Mouse (Mus musculus) heart, embryonic 16.5 days (tissue): Measurements from ENCODE around the gene Xirp2. TPM values are rescaled to one million over a fixed set of nuclear protein-coding genes. Genes with fewer than 3 reads are reported as not detected.
"Not testable (repeated sequence)": the region's sequence is repeated elsewhere in the genome, so short reads cannot be mapped to it uniquely, and the experiment has no call there.

Experiments
- ATAC-seq: fragments of 200-750 bp; cut with Nextera tagmentation; replicated peaks from 2 replicates; pipeline ENCODE4 v1.8.0; 2017; ENCODE audit warnings: moderate number of reproducible peaks; ENCODE audit not compliant: insufficient read depth, low FRiP score; ENCODE audit errors: extremely low read depth
- H3K27ac ChIP-seq: fragments of 300-500 bp; sonication (generic); 2 replicates; pipeline ENCODE4 v1.5.1; 2014; ENCODE audit warnings: mild to moderate bottlenecking, low read length, control low read depth, moderate library complexity
- H3K27me3 ChIP-seq: fragments of 300-500 bp; sonication (generic); 2 replicates; pipeline ENCODE4 v1.6.1; 2014; ENCODE audit warnings: low read length, mixed read lengths; ENCODE audit not compliant: control insufficient read depth, insufficient read depth
- H3K36me3 ChIP-seq: fragments of 300-500 bp; sonication (generic); 2 replicates; pipeline ENCODE4 v1.6.1; 2014; ENCODE audit not compliant: control insufficient read depth, insufficient read depth
- H3K4me1 ChIP-seq: fragments of 300-500 bp; sonication (generic); 2 replicates; pipeline ENCODE4 v1.6.1; 2014; ENCODE audit warnings: low read length, mixed read lengths; ENCODE audit not compliant: control insufficient read depth, insufficient read depth
- H3K4me2 ChIP-seq: fragments of 300-500 bp; sonication (generic); 2 replicates; pipeline ENCODE4 v1.6.1; 2014; ENCODE audit warnings: low read depth, mild to moderate bottlenecking, control low read depth, low read length
- H3K4me3 ChIP-seq: fragments of 300-500 bp; sonication (generic); 2 replicates; pipeline ENCODE4 v1.5.1; 2014; ENCODE audit warnings: mild to moderate bottlenecking, control low read depth, low read length
- H3K9ac ChIP-seq: fragments of 300-500 bp; sonication (generic); 2 replicates; pipeline ENCODE4 v1.6.1; 2014; ENCODE audit warnings: low read length, control low read depth
- H3K9me3 ChIP-seq: fragments of 300-500 bp; sonication (generic); replicated peaks from 2 replicates; pipeline ENCODE4 v1.6.1; 2016; ENCODE audit warnings: low read length; ENCODE audit not compliant: control insufficient read depth
- WGBS: fragments of 180-500 bp; shearing (Covaris S2); extraction: QIAGEN DNeasy Blood & Tissue Kit; methylation state at CpG from one replicate; pipeline ENCODE4 v1.1.7; 2014; 5-methylcytosine and 5-hydroxymethylcytosine counted together
- polyA plus RNA-seq: library from polyadenylated mRNA; unstranded; fragments of >200 nt; fragmentation: Nextera tagmentation; extraction: Ambion mirVana; gene quantifications from 2 replicates; pipeline ENCODE4 v1.2.1, GENCODE M21; 2015

Xirp2 gene
- polyA plus RNA-seq = 0.26 and 0.30 TPM in 2 replicates

GRCm38 (mm10) chr2:67445780-67446179 lies at the start of gene Xirp2:
Gene Xirp2 (plus strand): TSS chr2:67446002.
- Histone ChIP-seq H3K27me3 (no peaks in the 10 kb centered on the region), H3K36me3 (no peaks in the 10 kb centered on the region), H3K27ac (no peak within 1 kb of the TSS), H3K4me1 (peaks cover 2% of the 10 kb centered on the region), H3K9ac (no peak within 1 kb of the TSS), H3K4me2 (peak within 1 kb of the TSS; percentile 15; the same call in 1 of the 2 replicates), H3K4me3 (no peak within 1 kb of the TSS), H3K9me3 (no peaks in the 10 kb centered on the region)
- ATAC-seq = no peak
- WGBS = 52% methylated on average over 3 of the region's 3 CpGs

- not testable (repeated sequence) for H3K9me3 ChIP-seq, H3K4me2 ChIP-seq, ATAC-seq, H3K4me3 ChIP-seq, H3K27ac ChIP-seq, H3K27me3 ChIP-seq, H3K36me3 ChIP-seq, H3K4me1 ChIP-seq, H3K9ac ChIP-seq
- WGBS = no CpG with 5 or more reads among the region's 1 CpGs
Observed at GRCm38 (mm10) chr2:67413425-67413824, 32.4 kb upstream of the Xirp2 start, which contains the start of gene Gm21830. Gene Gm21830 (plus strand): TSS chr2:67413725.

GRCm38 (mm10) chr2:67420853-67421252 lies 24.9 kb upstream of the Xirp2 start:
- no peak overlapping the region for H3K27ac ChIP-seq
- H3K4me2 ChIP-seq = no peak overlapping the region
- no peaks in the 10 kb centered on the region for H3K27me3 ChIP-seq
- no peaks in the 10 kb centered on the region for H3K9me3 ChIP-seq
- no peak for ATAC-seq
- H3K36me3 ChIP-seq = no peaks in the 10 kb centered on the region
- no peaks in the 10 kb centered on the region for H3K4me1 ChIP-seq
- no peak overlapping the region for H3K9ac ChIP-seq
- H3K4me3 ChIP-seq = no peak overlapping the region

GRCm38 (mm10) chr2:67422799-67423198 lies 23.0 kb upstream of the Xirp2 start:
- Histone ChIP-seq H3K27ac (no peak overlapping the region), H3K4me1 (no peaks in the 10 kb centered on the region), H3K36me3 (no peaks in the 10 kb centered on the region), H3K27me3 (no peaks in the 10 kb centered on the region), H3K4me2 (no peak overlapping the region), H3K9ac (no peak overlapping the region), H3K9me3 (no peaks in the 10 kb centered on the region), H3K4me3 (no peak overlapping the region)
- ATAC-seq = no peak
- 74% methylated on average over 1 of the region's 1 CpGs for whole genome bisulfite sequencing

GRCm38 (mm10) chr2:67433081-67433480 lies 12.7 kb upstream of the Xirp2 start, which contains the start of gene Gm26727:
Gene Gm26727 (minus strand): TSS chr2:67433181.
- H3K4me2 ChIP-seq = no peak within 1 kb of the TSS
- H3K9me3 ChIP-seq = no peaks in the 10 kb centered on the region
- no peaks in the 10 kb centered on the region for H3K36me3 ChIP-seq
- WGBS = 53% methylated on average over 2 of the region's 2 CpGs
- no peak within 1 kb of the TSS for H3K4me3 ChIP-seq
- no peaks in the 10 kb centered on the region for H3K4me1 ChIP-seq
- no peak within 1 kb of the TSS for H3K27ac ChIP-seq
- no peaks in the 10 kb centered on the region for H3K27me3 ChIP-seq
- no peak within 1 kb of the TSS for H3K9ac ChIP-seq
- no peak for ATAC-seq

GRCm38 (mm10) chr2:67438309-67438708 lies 7.5 kb upstream of the Xirp2 start:
- H3K4me2 ChIP-seq = no peak overlapping the region
- H3K9ac ChIP-seq = no peak overlapping the region
- H3K9me3 ChIP-seq = no peaks in the 10 kb centered on the region
- no peaks in the 10 kb centered on the region for H3K27me3 ChIP-seq
- no peak overlapping the region for H3K27ac ChIP-seq
- no peak for ATAC-seq
- no peaks in the 10 kb centered on the region for H3K36me3 ChIP-seq
- H3K4me3 ChIP-seq = no peak overlapping the region
- no peaks in the 10 kb centered on the region for H3K4me1 ChIP-seq
- 46% methylated on average over 8 of the region's 8 CpGs for WGBS

GRCm38 (mm10) chr2:67446772-67447171 lies 970 bp downstream of the Xirp2 start:
- ATAC-seq = no peak
- Histone ChIP-seq H3K4me3 (no peak overlapping the region), H3K27me3 (no peaks in the 10 kb centered on the region), H3K9me3 (no peaks in the 10 kb centered on the region), H3K4me1 (peaks cover 2% of the 10 kb centered on the region), H3K4me2 (peak overlapping the region; percentile 15; the same call in 1 of the 2 replicates), H3K9ac (no peak overlapping the region), H3K36me3 (no peaks in the 10 kb centered on the region), H3K27ac (no peak overlapping the region)
- 59% methylated on average over 1 of the region's 1 CpGs for WGBS

GRCm38 (mm10) chr2:67447206-67447605 lies 1.4 kb downstream of the Xirp2 start:
- Histone ChIP-seq H3K4me3 (no peak overlapping the region), H3K36me3 (no peaks in the 10 kb centered on the region), H3K27ac (no peak overlapping the region), H3K9me3 (no peaks in the 10 kb centered on the region), H3K4me2 (peak overlapping the region; percentile 6; the same call in 1 of the 2 replicates), H3K4me1 (peaks cover 2% of the 10 kb centered on the region), H3K27me3 (no peaks in the 10 kb centered on the region), H3K9ac (no peak overlapping the region)
- no peak for ATAC-seq
- 66% methylated on average over 12 of the region's 12 CpGs for WGBS

GRCm38 (mm10) chr2:67460857-67461256 lies 15.1 kb downstream of the Xirp2 start:
- no peak overlapping the region for H3K4me3 ChIP-seq
- H3K9me3 ChIP-seq = no peaks in the 10 kb centered on the region
- H3K27ac ChIP-seq = no peak overlapping the region
- no peak overlapping the region for H3K4me2 ChIP-seq
- WGBS = 61% methylated on average over 3 of the region's 3 CpGs
- ATAC-seq = no peak
- no peak overlapping the region for H3K9ac ChIP-seq
- H3K36me3 ChIP-seq = no peaks in the 10 kb centered on the region
- no peaks in the 10 kb centered on the region for H3K27me3 ChIP-seq
- no peaks in the 10 kb centered on the region for H3K4me1 ChIP-seq
